Mouse (Mus musculus) layer of hippocampus, adult 9-10 months (tissue): ENCODE measurements around the gene Uts2.

Experiments used
- DNase-seq: peaks from one replicate; pipeline ENCODE4 v3.0.0; 2022; ENCODE audit warnings: low spot score

Uts2 gene

GRCm38 (mm10) chr4:150996797-150997196, at the start of gene Uts2:
Gene Uts2 (plus strand): TSS chr4:150997097.
- no peak for DNase-seq

DNA sequence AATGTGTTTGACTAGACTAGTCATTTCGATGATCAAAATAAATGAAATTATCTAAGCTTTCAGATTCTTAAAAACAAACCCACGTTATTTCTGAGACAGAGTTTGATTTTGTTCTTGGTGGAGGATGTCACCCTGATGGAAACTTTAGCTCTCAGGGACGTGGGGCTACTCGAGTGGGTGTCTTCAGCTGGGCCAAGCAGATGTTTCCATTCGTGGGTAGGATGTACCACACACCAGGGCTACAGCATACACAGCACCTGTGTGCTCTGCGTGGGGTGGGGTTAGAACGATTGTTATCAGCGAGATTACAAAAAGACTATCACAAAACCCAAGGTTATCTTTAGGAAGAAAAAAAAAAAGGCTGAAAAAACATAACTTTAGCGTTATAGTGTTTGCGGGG, 45.9 kb upstream of the Uts2 start:
- no peak for DNase-seq

DNA sequence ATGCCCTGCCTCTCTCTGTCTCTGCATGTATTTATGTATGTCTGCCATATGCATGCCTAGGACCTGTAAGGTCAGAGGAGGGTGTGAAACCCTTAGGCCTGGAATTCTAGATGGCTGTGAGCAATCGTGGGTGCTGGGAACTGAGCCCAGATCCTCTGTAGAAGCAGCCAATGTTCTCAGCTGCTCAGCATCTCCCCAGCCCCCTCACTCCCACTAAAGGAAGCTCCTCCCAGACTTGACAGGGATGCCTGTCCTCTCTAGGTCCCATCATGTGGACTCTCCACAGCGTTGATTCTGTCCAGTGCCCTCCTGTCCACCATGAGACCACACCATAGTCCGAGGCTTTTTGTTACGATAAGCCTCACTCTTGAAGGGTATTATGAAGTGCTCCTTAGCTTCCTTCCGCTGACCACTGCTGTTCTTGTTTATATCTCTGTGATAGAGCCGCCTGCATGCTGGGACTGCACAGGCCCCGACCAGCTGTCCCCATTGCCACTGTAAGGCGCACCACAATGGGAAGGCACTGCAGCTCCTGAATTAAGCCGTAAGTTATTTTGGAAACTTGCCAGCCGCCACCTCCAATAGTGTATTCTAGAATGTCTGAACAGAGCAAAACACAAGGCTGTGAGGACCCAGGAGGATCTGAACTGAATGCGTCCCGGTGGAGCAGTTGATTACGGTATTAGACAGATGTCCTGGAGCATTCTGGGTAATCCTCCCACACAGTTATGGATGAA, 40.4 kb upstream of the Uts2 start:
- no peak for DNase-seq

DNA sequence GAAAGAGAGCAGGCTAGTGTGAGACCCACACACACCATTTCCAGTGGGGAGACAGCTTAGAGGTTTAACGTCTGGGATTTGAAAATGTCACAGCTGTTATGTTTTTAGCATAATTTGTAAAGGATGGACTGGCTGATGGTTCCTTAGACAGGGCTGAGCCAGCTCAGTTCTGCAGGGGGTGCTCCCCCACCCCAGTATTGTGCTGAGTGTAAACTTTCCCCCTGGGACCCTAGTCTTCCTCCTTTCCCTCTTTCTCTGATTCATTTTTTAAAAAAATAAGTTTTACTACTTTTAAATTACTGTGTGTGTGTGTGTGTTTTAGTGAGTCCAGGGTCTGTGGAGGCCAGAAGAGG, 39.8 kb upstream of the Uts2 start:
- DNase-seq: no peak

- no peak for DNase-seq
These were observed 38.4 kb upstream of the Uts2 start for GRCm38 (mm10) chr4:150958536-150958935.

DNA sequence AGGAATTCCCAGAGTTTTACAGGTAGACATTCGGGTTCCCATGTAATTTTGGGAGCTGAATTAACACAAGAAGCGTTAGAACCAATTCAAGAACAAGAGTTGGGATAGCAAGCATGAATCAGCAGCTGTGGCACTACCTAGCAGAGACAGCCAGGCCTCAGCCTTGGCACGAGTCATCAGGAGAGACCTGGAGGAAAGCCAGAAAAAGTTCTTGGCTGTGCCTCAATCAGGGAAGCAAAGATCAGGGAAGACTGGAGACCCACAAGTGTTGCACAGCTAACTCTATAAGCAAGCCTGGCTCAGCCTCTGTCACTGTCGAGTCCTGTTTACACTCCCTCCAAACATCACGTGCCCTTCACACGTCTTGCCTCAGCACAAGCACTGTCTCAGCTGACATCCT, 34.7 kb upstream of the Uts2 start:
- no peak for DNase-seq

- no peak for DNase-seq
These were observed 33.2 kb upstream of the Uts2 start for GRCm38 (mm10) chr4:150963711-150964110.

DNA sequence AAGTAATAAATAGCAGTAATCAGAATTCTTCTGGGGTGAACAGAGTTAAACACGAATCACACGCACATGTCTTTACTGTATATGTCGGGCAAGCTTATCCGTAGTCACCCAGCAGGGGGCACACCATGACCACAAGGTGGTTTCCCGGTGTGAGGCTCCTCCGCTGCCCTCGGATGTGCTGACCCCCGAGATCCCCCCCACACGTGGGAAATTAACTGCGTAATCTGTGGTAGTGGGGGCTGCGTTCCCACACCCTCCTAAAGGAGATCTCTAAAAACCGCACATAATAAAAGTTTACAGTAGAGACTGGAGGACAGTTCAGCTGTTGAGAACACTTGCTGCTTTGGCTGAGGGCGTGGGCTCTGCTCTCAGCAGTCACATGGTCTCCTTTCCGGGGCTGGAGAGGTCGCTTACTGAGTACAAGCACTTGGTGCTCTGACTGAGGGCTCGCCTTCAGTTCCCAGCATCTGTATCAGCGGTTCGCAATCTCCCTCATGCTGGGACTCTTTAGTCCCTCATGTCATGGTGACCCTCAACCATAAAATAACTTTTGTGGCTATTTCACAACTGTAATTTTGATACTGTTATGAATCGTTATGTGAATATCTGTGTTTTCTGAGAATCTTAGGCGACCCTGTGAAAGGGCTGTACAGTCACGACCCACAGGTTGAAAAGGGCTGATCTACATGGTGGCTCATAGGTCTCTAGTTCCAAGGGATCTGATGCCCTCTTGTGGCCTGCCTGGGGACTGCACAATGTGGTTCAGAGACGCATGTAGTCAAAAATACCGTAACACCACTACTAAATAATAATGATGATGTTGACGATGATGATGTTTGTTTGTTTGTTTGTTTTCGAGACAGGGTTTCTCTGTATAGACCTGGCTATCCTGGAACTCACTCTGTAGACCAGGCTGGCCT, 32.0 kb upstream of the Uts2 start:
- DNase-seq: peak; percentile 84

- DNase-seq: no peak
These were observed 31.3 kb upstream of the Uts2 start for GRCm38 (mm10) chr4:150965555-150965951.

GRCm38 (mm10) chr4:150966556-150966955, 30.3 kb upstream of the Uts2 start:
- DNase-seq: peak; percentile 60

GRCm38 (mm10) chr4:150968956-150969355, 27.9 kb upstream of the Uts2 start:
- no peak for DNase-seq

DNA sequence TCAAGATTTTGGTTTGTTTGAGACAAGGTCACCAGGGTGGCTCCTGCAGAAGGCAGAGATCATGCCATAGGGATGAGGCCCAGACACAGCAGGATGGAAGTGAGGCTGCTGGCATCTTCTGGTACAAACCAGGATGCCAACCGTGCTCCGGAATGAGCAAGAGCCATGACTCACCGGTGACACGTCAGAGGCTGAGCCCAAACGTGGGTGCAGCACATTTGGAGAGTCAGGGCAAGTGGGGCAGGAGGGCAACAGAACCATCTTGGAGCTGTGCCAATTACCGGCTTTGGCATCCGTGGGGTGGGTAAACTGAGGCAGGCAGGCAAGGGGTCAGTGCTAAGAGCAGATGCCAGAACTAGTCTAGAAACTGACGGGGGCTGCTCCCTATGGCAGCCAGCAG, 23.6 kb upstream of the Uts2 start:
- DNase-seq: no peak

GRCm38 (mm10) chr4:150975145-150975544, 21.8 kb upstream of the Uts2 start:
- DNase-seq: no peak

- DNase-seq: no peak
These were observed 18.6 kb upstream of the Uts2 start for GRCm38 (mm10) chr4:150978156-150978910.

GRCm38 (mm10) chr4:150979455-150979854, 17.4 kb upstream of the Uts2 start:
- DNase-seq: no peak

DNA sequence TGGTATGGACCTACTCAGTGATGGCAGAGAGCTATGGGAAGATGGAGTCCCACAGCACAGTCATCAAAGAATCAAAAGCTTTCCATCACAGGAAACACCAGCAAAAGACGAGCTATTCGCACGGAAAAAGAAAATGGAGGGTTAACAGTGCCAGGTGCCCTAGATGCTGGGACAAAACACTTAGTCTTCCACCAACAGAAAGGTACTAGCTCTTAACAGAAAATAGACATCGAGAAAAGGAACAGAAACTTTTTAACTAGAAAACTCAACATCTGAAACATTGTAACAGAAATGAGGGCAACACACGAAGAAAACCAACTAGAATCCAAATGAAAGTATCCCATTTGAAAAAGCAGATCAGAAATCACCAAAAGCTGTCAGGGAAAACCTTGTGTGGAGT, 16.7 kb upstream of the Uts2 start:
- no peak for DNase-seq

- no peak for DNase-seq
These were observed 6.7 kb upstream of the Uts2 start for GRCm38 (mm10) chr4:150990148-150990547.

DNA sequence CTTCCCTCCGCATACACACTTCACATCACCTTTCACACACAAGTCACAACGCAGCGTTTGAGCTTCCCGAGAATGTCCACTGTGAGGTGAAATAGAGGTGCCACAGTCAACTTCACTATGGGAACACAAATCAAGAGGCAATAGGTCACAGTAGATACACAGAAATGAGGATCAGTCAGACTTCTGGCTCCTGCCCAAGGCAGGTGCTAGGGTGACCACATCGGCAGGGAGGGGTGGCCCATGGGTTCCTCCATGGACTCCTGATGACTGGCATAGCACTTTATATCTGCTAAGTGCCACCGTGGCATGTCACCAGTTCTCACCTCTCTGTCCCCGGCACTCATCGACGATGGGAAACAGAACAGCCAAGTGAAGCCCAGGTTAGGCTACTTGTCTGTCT, 1.7 kb downstream of the Uts2 start:
- DNase-seq: no peak

- DNase-seq: no peak
These were observed 4.5 kb downstream of the Uts2 start for GRCm38 (mm10) chr4:151001397-151001796.

DNA sequence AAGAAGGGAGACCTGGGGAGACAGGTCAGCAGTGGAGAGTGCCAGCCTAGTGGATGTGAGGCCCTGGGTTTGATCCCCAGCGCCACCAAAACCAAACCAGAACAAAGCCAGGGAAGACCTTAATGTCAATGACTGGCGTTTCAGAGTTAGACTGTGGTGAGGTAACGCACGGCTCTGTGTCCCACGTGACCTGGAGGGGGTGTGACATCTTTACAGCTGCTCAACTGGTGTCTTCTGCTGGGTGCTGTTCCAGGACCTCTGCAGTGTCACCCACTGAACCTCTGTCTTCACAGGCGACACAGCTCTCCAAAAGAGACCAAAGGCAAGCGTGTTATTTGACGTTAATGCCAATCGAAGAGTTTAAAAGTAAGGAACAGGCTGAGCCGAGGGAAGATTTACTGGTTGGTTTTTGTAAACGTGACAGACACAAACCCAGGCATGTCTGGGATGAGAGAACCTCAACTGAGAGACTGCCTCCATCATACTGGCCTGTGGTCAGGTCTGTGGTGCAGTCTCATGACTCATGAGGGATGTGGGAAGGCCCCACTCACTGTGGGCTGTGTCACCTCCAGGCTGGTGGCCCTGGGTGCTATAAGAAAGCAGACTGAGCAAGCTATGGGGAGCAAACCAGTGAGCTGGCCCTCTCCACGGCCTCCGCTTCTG, 8.9 kb downstream of the Uts2 start:
- DNase-seq: no peak

DNA sequence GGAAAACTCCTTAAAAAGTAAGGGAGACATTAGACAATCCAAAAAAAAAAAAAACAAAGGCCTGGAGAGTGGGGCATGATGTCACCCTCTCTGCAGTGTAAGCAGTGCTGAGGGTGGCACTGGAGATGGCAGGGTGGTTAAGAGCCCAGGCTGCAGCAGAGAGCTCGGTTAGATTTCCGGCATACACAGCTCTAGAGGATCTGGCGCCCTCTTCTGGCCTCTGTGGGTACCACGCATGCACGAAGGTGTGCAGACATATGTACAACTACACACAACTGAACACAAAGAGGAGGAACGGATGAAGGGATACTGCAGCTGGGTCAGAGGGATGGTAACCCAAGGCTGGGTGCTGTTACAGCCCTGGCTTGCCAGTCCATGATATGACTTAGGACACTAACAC, 10.0 kb downstream of the Uts2 start:
- DNase-seq: peak; percentile 16

DNA sequence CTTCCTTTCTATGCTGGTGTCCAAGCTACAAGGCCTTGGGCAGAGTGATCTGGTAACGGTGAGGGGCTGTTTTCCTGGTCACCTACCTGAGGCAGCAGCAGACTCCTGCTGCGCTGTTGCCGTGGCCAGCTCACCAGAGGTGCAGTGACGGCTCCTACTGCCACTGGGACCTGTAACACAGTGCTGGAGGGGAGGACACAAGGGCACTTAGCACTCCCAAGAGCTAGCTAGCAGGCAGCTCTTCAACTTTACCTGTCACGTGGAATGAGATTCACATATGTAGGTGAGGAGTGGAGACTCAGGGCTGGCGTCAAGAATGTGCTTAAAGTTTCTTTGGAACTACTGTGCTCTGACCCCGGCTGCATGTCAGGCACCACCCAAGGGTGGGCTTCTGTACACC, 13.4 kb downstream of the Uts2 start:
- DNase-seq: no peak
